Mouse (Mus musculus) liver, embryonic 14.5 days (tissue): Measurements from ENCODE around the gene Apoe.

Experiments
- CTCF ChIP-seq: IDR thresholded peaks from 2 replicates; pipeline ENCODE4 v1.5.1; 2016; ENCODE audit warnings: antibody characterized with exemption, low read depth, control low read depth
- EP300 ChIP-seq: IDR thresholded peaks from 2 replicates; pipeline ENCODE4 v1.6.1; 2016; ENCODE audit warnings: antibody characterized with exemption, low read depth

DNA sequence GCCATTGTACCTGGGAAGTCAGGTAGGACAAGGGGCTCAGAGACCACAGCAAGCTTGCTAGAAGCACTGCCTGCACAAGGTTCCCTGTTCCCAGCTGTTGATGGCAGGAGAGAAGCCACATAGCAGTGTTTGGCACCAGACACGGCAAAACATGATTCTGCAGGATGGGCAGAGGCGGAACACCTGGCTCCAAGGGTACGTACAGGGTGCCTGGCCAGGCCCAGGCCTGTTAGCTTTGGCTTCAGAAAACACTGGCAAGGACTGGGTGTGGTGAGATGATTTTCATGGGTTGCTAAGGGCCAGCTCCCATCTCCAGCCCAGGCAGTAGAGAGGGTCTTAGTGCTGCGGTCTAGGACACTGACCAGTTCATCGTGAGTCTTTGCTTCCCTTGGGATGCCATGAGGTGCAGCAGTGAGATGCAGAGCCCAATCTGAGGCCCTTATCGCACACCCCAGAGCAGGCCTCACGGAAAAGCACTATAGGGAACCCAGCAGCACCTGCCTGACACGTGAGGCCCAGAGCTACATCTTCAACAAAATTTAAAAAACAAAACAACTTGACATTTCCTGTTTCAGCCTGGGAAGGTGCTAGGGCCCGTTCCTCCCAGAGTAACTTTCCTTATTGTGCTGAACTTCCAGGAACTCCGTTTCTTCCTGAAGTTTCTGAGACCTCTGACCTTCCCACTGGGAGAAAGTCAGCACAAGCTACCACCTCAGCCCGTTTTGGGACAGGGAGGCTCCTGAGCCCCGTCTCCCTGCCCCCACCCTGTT, 1.5 kb upstream of the Apoe start:
- TF ChIP-seq CTCF = no peak
- TF ChIP-seq EP300 = no peak
